Mouse (Mus musculus) neural tube, embryonic 11.5 days (tissue): ENCODE measurements around the gene Crocc. TPM values are rescaled to one million over a fixed set of nuclear protein-coding genes. Genes with fewer than 3 reads are reported as not detected.
A peak's percentile ranks its signal among the peaks of the same experiment; 100 is the strongest.

Source experiments
- ATAC-seq: fragments of 200-750 bp; cut with Nextera tagmentation; 2 replicates; pipeline ENCODE4 v1.8.0; 2017; ENCODE audit warnings: moderate number of reproducible peaks, mild to moderate bottlenecking, moderate TSS enrichment, moderate library complexity; ENCODE audit not compliant: insufficient read depth, low FRiP score, low TSS enrichment
- DNase-seq: peaks from one replicate; pipeline ENCODE4 v3.0.0-alpha.2; 2015; ENCODE audit warnings: low spot score
- H3K27ac ChIP-seq: fragments of 300-500 bp; sonication (generic); 2 replicates; pipeline ENCODE4 v1.5.1; 2014; ENCODE audit warnings: low read depth, mild to moderate bottlenecking, low read length
- H3K27me3 ChIP-seq: fragments of 300-500 bp; sonication (generic); 2 replicates; pipeline ENCODE4 v1.6.1; 2014; ENCODE audit warnings: mild to moderate bottlenecking, low read length, mixed read lengths; ENCODE audit not compliant: control insufficient read depth, insufficient read depth
- H3K36me3 ChIP-seq: fragments of 300-500 bp; sonication (generic); 2 replicates; pipeline ENCODE4 v1.6.1; 2014; ENCODE audit warnings: mild to moderate bottlenecking, low read length, moderate library complexity, mixed read lengths; ENCODE audit not compliant: control insufficient read depth, insufficient read depth
- H3K4me1 ChIP-seq: fragments of 300-500 bp; sonication (generic); 2 replicates; pipeline ENCODE4 v1.6.1; 2014; ENCODE audit warnings: low read length, mixed read lengths; ENCODE audit not compliant: control insufficient read depth, insufficient read depth
- H3K4me2 ChIP-seq: fragments of 300-500 bp; sonication (generic); 2 replicates; pipeline ENCODE4 v1.6.1; 2014; ENCODE audit warnings: low read depth, mild to moderate bottlenecking, moderate library complexity
- H3K4me3 ChIP-seq: fragments of 300-500 bp; sonication (generic); 2 replicates; pipeline ENCODE4 v1.5.1; 2014; ENCODE audit warnings: low read depth, low read length
- H3K9ac ChIP-seq: fragments of 300-500 bp; sonication (generic); 2 replicates; pipeline ENCODE4 v1.6.1; 2014; ENCODE audit warnings: mild to moderate bottlenecking, low read length
- H3K9me3 ChIP-seq: fragments of 300-500 bp; sonication (generic); 2 replicates; pipeline ENCODE4 v1.6.1; 2016; ENCODE audit warnings: low read length; ENCODE audit not compliant: control insufficient read depth
- WGBS: fragments of 180-500 bp; shearing (Covaris S2); extraction: QIAGEN DNeasy Blood & Tissue Kit; methylation state at CpG from one replicate; pipeline ENCODE4 v1.1.7; 2014; 5-methylcytosine and 5-hydroxymethylcytosine counted together
- polyA plus RNA-seq: library from polyadenylated mRNA; unstranded; fragments of >200 nt; fragmentation: Nextera tagmentation; extraction: Ambion mirVana; gene quantifications from 2 replicates; pipeline ENCODE4 v1.2.1, GENCODE M21; 2014

Gene Crocc
- polyA plus RNA-seq, 1 experiment from 2014 or later, result 10.3 TPM

DNA sequence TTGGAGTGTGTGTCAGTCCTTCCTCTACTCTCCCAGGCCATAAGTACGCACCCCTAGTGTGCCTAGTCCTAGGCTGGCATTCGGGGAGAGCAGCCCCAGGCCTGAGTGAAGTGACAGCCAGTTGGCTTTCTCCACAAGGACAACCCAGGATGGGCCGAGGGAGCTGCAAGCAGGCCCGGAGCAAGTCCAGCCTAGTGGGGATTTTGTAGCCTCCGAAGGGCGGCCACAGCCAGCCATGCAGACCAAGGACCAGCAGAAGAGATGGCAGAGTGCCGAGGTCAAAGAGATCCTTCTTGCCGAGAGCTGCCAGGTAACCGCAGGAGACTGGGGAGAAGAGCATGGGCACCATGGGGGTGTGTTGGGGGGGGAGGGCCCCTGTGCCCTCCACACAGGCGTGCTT is 34.7 kb upstream of the Crocc start:
- 84% methylated on average over 10 of the region's 10 CpGs for WGBS
- H3K4me1 ChIP-seq, result no peaks in the 10 kb centered on the region
- no peak for DNase-seq

DNA sequence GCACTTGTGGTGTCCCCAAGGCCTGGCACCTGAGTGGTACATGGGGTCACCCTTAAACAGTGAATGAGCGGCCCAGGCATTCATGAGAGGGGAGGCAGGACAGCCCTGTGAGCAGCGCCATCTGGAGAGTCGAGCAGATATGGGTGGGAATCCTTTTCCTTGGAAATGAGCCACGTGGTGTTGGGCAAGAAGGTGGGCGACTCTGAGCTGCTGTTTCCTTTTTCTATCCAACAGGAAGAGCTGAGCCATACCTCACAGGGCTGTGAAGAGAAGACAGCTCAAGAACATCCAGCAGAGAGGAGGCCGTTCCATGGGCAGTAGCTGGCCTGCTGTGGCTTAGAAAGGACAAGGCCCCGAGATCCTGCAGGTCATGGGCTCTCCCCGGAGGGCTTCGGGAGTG is 28.4 kb upstream of the Crocc start:
- Histone ChIP-seq H3K36me3 (no peaks in the 10 kb centered on the region), H3K4me1 (no peaks in the 10 kb centered on the region), H3K4me2 (no peak overlapping the region), H3K27me3 (no peaks in the 10 kb centered on the region), H3K9me3 (no peaks in the 10 kb centered on the region), H3K27ac (no peak overlapping the region), H3K4me3 (no peak overlapping the region), H3K9ac (no peak overlapping the region)
- no peak for ATAC-seq
- DNase-seq, result no peak
- WGBS, result 76% methylated on average over 9 of the region's 9 CpGs

More for the DNA sequence above, 34.7 kb upstream of the Crocc start:
- no peak for ATAC-seq
- no peaks in the 10 kb centered on the region for H3K36me3 ChIP-seq
- H3K27ac ChIP-seq, result no peak overlapping the region
- no peak overlapping the region for H3K4me3 ChIP-seq
- H3K4me2 ChIP-seq, result no peak overlapping the region
- no peaks in the 10 kb centered on the region for H3K27me3 ChIP-seq
- no peak overlapping the region for H3K9ac ChIP-seq
- H3K9me3 ChIP-seq, result no peaks in the 10 kb centered on the region

DNA sequence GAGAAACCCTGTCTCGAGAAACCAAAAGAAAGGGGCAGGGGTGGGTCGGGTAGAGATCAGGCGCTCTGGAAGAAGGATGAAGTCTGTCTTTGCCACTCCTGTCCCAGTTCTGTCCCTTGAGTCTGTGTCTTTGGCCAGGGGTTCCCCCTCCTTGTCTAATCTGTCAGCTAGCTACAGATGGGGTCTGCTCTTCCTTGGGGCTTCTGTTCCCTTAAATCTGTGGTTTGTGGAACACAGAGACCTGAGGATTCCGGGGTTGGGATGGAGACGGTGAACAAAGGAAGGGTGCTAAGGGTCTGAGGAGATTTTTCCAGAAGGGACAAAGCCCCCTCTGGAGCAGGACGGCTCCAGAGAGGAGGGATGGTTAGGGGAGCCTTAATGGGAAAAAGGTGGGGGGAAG is 27.7 kb upstream of the Crocc start, which contains the start of gene Spata21:
Spata21 (plus strand) TSS at position 301 of the 400 bp plus-strand sequence.
- ATAC-seq (no peak), DNase-seq (no peak)
- WGBS, result 80% methylated on average over 6 of the region's 6 CpGs
- Histone ChIP-seq H3K9me3 (no peaks in the 10 kb centered on the region), H3K4me2 (no peak within 1 kb of the TSS), H3K27ac (no peak within 1 kb of the TSS), H3K27me3 (no peaks in the 10 kb centered on the region), H3K9ac (no peak within 1 kb of the TSS), H3K4me3 (no peak within 1 kb of the TSS), H3K4me1 (no peaks in the 10 kb centered on the region), H3K36me3 (no peaks in the 10 kb centered on the region)

DNA sequence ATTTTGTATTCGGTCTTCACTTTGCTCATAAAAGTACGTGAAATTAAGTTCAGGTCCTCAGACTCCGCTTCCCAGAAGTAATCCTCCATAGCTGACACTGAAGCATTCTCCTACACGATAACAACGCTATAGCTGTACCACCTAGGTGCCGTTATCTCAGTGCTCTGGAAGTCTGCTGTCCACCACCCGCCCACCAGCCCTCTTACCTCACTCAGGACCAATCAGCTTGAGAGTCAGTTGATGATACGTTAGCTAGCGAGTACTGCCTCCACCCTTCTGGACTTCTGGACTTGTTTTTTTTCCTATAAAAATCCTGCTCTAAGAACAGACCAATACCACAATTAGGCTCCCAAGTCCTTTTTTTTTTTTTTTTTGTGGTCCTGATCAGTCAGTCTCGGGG is 26.5 kb upstream of the Crocc start:
- no peak overlapping the region for H3K27ac ChIP-seq
- no peak for ATAC-seq
- H3K4me3 ChIP-seq, result no peak overlapping the region
- H3K27me3 ChIP-seq, result no peaks in the 10 kb centered on the region
- H3K4me2 ChIP-seq, result no peak overlapping the region
- no peak for DNase-seq
- no peaks in the 10 kb centered on the region for H3K4me1 ChIP-seq
- H3K36me3 ChIP-seq, result no peaks in the 10 kb centered on the region
- no peak overlapping the region for H3K9ac ChIP-seq
- 81% methylated on average over 10 of the region's 10 CpGs for WGBS
- H3K9me3 ChIP-seq, result no peaks in the 10 kb centered on the region

DNA sequence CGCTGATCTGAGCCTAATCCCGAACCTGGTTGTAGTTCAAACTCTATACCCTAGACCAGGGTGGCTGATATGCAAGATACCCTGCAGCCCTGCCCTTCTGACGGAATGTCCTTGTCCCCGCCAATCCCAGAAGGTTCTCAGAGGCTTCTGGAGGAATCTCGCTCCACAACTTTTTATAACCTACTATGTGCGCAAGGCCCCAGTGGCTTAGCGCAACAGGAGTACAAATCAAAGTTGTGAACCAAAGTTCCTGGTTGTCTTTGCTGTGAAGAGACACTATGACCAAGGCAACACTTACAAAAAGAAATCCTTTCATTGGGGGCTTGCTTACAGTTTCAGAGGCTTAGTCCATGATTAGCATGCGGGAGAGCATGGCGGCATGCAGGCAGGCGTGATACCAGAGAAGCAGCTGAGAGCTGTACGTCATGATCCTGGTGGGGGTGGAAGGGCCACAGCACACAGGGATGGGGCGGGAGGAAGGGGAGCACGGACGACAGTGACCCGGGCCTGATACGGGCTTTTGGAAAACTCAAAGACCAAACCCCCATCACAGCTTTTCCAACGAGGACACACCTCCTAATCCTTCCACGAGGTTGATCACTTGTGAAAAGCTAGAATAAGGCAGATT is 18.3 kb upstream of the Crocc start:
- DNase-seq (no peak), ATAC-seq (no peak)
- Histone ChIP-seq H3K4me1 (peaks cover 7% of the 10 kb centered on the region), H3K9me3 (no peaks in the 10 kb centered on the region), H3K9ac (peak overlapping the region; percentile 86), H3K4me3 (peak overlapping the region; percentile 98), H3K4me2 (no peak overlapping the region), H3K27me3 (no peaks in the 10 kb centered on the region), H3K36me3 (no peaks in the 10 kb centered on the region), H3K27ac (no peak overlapping the region)
- 71% methylated on average over 18 of the region's 18 CpGs for WGBS

DNA sequence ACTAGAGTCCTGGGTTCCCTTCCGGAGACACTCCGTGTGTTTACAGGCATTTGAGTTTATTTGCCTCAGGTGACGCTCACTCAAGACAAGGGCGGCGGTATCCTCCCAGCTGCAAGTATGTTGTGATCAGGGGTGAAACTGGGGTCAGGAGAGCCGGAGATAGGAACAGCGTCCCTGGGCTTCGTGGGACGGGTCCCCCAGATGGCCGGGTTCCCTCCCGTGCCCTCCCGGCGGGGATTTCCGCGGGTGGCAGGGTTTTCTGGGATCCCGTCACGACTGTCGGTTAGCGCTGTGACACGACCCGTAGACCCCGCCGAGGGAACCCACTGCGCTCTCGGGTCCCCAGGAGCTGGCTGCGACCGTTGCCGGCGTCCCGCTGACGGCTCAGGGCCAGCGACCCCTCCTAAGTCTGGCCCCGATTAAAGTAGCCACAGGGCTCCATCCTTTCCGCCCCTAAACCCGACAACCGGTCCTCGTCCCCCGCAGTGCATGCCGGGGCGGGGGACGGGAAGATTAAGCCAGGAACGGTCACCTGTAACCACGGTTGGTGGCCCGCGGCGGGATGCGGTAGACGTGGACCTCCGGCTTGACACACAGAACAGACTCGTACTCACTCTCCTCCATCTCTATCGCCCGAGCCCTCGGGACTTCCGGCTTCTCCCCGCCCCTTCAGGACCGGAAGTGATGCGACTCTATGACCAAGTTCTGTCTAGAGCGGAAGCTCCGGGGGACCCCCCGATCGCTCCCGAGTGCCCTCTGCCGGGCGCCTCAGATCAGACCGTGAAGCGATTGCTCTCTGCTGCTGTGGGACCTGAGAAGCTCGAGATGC is 17.5 kb upstream of the Crocc start, which contains the start of gene Necap2:
Necap2 (minus strand) TSS at position 677 of the 829 bp plus-strand sequence.
- H3K36me3 ChIP-seq, result no peaks in the 10 kb centered on the region
- peak within 1 kb of the TSS; percentile 98 for H3K4me3 ChIP-seq
- H3K9ac ChIP-seq, result peak within 1 kb of the TSS; percentile 86
- peak; percentile 97 for DNase-seq
- peaks cover 7% of the 10 kb centered on the region for H3K4me1 ChIP-seq
- WGBS, result under 1% methylated on average over 66 of the region's 67 CpGs
- H3K4me2 ChIP-seq, result peak within 1 kb of the TSS; percentile 98
- no peak within 1 kb of the TSS for H3K27ac ChIP-seq
- H3K27me3 ChIP-seq, result no peaks in the 10 kb centered on the region
- ATAC-seq, result peak; percentile 91
- H3K9me3 ChIP-seq, result no peaks in the 10 kb centered on the region

DNA sequence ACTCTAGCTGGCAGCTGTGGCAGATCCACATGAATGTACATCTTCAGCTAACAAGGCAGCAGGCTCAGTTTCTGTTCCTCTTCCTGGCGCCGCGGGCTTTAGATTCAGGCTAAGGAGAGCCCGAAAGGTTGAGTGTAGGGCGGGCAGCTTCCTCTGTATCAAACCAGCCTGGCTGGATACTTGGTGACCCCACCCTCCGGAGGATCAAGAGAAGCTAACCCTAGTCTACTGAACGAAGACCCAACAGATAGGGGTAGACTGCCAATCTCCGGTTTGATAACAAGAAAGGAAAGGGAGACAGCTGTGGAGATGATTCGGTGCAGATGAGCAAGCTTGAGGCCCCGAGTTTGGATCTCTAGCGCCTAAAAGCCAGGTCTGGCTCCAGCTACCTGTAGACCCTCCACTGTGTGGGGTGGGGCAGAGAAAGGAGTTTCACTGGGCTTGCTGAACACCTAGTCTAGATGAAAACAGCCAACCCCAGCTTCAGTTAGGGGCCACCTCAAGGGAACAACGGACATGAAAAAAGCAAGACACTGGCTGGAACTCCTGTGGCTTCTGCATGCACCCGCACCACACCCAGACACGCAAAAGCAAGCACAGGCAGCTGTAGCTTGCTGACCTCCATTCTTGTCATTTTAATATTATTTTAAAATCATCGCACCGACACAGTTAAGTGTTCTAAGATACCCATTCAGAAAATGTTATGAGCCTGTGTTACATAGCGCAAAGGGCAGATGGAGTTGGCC is 16.6 kb upstream of the Crocc start:
- no peaks in the 10 kb centered on the region; the same call in 1 of the 2 replicates for H3K36me3 ChIP-seq
- no peak for DNase-seq
- peak overlapping the region; percentile 86 for H3K9ac ChIP-seq
- WGBS, result 83% methylated on average over 17 of the region's 17 CpGs
- H3K27me3 ChIP-seq, result no peaks in the 10 kb centered on the region
- H3K27ac ChIP-seq, result no peak overlapping the region
- peaks cover 7% of the 10 kb centered on the region for H3K4me1 ChIP-seq
- peak overlapping the region; percentile 98 for H3K4me3 ChIP-seq
- H3K9me3 ChIP-seq, result no peaks in the 10 kb centered on the region
- H3K4me2 ChIP-seq, result peak overlapping the region; percentile 98
- no peak for ATAC-seq

DNA sequence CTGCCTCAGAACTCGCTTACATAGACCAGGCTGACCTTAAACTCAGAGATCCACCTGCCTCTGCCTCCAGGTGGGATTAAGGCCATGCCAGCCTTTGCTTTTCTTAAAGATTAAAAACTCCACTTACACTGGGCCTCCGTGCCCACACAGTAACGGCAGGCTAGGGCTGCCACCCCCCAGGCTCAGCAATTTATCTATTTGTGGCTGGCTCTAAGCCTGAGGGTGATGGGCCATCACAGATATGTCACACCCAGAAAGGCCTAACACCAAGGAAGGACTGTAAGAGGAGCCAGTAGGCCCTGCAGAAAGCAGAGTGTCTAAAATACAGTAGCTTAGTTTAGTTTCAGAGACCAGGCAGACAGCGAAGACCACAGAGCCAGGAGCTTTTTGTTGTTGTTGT is 13.8 kb upstream of the Crocc start:
- Histone ChIP-seq H3K27me3 (no peaks in the 10 kb centered on the region), H3K4me3 (no peak overlapping the region), H3K36me3 (peaks cover 4% of the 10 kb centered on the region), H3K9ac (no peak overlapping the region), H3K4me1 (peaks cover 7% of the 10 kb centered on the region), H3K4me2 (no peak overlapping the region), H3K27ac (no peak overlapping the region), H3K9me3 (no peaks in the 10 kb centered on the region)
- DNase-seq (no peak), ATAC-seq (no peak)
- 89% methylated on average over 4 of the region's 4 CpGs for WGBS
